35 mouse cellular contexts compared by ENCODE assay signal in genomic region chr11:103578339-103578738, GRCm38 (mm10). TPM values are rescaled to one million over a fixed set of nuclear protein-coding genes. Genes with fewer than 3 reads are reported as not detected.
"Had no signal": no experiment of that assay in that cellular context is flagged by ENCODE, and none has a peak within 500 bp of the region (broad histone marks: within the 10 kb centered on the region; RNA-seq: fewer than 3 reads in every experiment).

No protein-coding gene starts in this region.

- H3K27ac ChIP-seq: heart, adult 2 months; heart, embryonic 13.5 days; heart, embryonic 15.5 days; hindbrain, embryonic 10.5 days; hindbrain, embryonic 12.5 days; hindbrain, embryonic 14.5 days; intestine, embryonic 15.5 days; layer of hippocampus, adult 2 months; left cerebral cortex, adult 2 months; limb, embryonic 10.5 days; limb, embryonic 12.5 days; liver, embryonic 13.5 days; liver, embryonic 15.5 days had no signal

- DNase-seq: gastrocnemius, postnatal 14 days; gastrocnemius, postnatal 36 days; heart, adult 11 months; heart, adult 2 months; heart, postnatal 4 days; kidney, adult 18-20 months; kidney, adult 8-10 months; kidney, postnatal 10 days; kidney, postnatal 4 days; liver; liver, embryonic 13.5 days had no signal

- H3K4me3 ChIP-seq: heart, adult 2 months; heart, embryonic 13.5 days; heart, embryonic 15.5 days; hindbrain, embryonic 10.5 days; hindbrain, embryonic 12.5 days; intestine, embryonic 15.5 days; layer of hippocampus, adult 2 months; left cerebral cortex, adult 2 months; limb, embryonic 10.5 days; limb, embryonic 12.5 days; liver, embryonic 13.5 days; liver, embryonic 15.5 days had no signal

- H3K4me1 ChIP-seq: heart, embryonic 13.5 days; heart, embryonic 15.5 days; hindbrain, embryonic 10.5 days; hindbrain, embryonic 12.5 days; intestine, embryonic 15.5 days; limb, embryonic 10.5 days; limb, embryonic 12.5 days; liver, embryonic 13.5 days; liver, embryonic 15.5 days had no signal

- H3K27me3 ChIP-seq: heart, embryonic 13.5 days; heart, embryonic 15.5 days; hindbrain, embryonic 12.5 days; intestine, embryonic 15.5 days; limb, embryonic 12.5 days; liver, embryonic 13.5 days; liver, embryonic 15.5 days had no signal

- H3K36me3 ChIP-seq: heart, embryonic 13.5 days; heart, embryonic 15.5 days; hindbrain, embryonic 10.5 days; hindbrain, embryonic 12.5 days; intestine, embryonic 15.5 days; limb, embryonic 10.5 days; limb, embryonic 12.5 days; liver, embryonic 13.5 days; liver, embryonic 15.5 days had no signal

RNA-seq across cellular contexts. Expression of gene Gm884, which starts 42.6 kb away (rescaled TPM):
- total RNA-seq: gastrocnemius, adult 18-20 months; gastrocnemius, adult 8-10 months; gastrocnemius, postnatal 14 days; gastrocnemius, postnatal 36 days; heart, adult 2 months; heart, postnatal 25 days; heart, postnatal 4 days; layer of hippocampus, adult 2 months; layer of hippocampus, postnatal 10 days; layer of hippocampus, postnatal 25 days had no signal
- polyA plus RNA-seq: heart, adult 2 months; heart, embryonic 11.5 days; heart, embryonic 13.5 days; heart, embryonic 15.5 days; heart, postnatal 0 days; hindbrain, embryonic 10.5 days; hindbrain, embryonic 12.5 days; hindbrain, embryonic 14.5 days; hindbrain, embryonic 16.5 days; intestine, embryonic 15.5 days; intestine, postnatal 0 days; kidney, embryonic 14.5 days; kidney, embryonic 16.5 days; limb, embryonic 10.5 days; limb, embryonic 12.5 days; limb, embryonic 14.5 days; liver, embryonic 11.5 days; liver, embryonic 13.5 days; liver, embryonic 15.5 days had no signal
